Mouse (Mus musculus): ENCODE results near the gene Creb5. TPM values are rescaled to one million over a fixed set of nuclear protein-coding genes. Genes with fewer than 3 reads are reported as not detected.

Gene Creb5
- polyA plus RNA-seq, 1 experiment from 2014 or later: 3.9 TPM

DNA sequence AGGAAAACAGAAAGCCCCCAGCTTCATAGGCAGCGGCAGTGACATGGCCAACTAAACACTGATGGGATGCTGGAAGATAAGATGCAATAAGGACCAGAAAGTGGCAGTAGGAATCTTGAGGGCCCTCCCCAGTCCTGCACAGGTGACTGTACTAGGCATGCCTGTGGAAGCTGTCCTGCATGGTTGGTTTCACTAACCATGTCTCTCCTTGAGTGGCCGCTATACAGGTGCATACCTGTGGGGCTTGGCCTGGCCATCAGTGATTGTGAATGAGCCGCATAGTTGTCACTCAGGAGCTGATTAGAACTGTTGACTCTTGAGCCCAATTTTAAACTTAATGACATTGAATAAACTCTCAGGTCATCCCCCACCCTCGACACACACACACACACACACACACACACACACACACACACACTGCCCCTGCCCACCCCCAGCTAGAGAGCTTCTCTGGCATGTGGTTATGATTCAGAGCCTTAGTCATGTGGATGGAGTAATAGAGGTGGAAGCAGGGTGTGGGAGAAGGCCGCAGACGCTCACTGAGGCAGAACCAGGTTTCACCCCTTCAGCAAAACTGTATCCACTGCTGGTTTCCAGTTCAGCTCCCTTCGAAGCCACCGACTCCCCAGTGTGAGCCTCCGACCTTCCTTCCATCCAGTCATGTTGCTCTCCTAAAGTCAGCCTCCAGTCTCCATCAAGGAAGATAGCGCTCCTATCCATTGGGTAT is 419.7 kb downstream of the Creb5 start:
- Histone ChIP-seq H3K4me1 (replicated peaks) (no peaks in the 10 kb centered on the region), H3K9me3 (no peaks in the 10 kb centered on the region), H3K27me3 (no peaks in the 10 kb centered on the region), H3K4me3 (no peak overlapping the region), H3K36me3 (no peaks in the 10 kb centered on the region), H3K4me2 (no peak overlapping the region), H3K9ac (no peak overlapping the region), H3K27ac (replicated peaks) (no peak overlapping the region)
- no peak for ATAC-seq (ENCODE audit: low FRiP score, low read depth)
- WGBS: 92% methylated on average over 10 of the region's 10 CpGs

DNA sequence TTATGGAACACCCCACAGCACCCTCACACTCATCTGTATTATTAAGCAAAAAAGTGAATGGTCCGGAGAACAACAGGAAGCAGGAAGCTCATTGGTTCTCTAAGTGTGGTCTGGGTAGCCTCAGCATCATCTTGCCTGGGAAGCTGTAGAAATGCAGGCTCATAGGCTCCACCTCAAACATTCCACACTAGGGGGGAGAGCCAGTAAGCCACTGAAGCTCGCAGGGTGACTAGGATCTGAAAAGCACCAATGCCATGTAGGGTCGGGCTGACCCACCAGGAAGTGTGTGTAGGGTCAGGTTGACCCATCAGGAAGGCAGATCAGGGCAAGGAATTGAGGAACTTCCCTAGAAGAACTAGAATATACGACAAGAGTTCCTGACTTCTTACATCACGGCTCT is 420.7 kb downstream of the Creb5 start:
- Histone ChIP-seq H3K4me3 (no peak overlapping the region), H3K9ac (no peak overlapping the region), H3K36me3 (no peaks in the 10 kb centered on the region), H3K4me1 (replicated peaks) (no peaks in the 10 kb centered on the region), H3K27me3 (no peaks in the 10 kb centered on the region), H3K4me2 (no peak overlapping the region), H3K9me3 (no peaks in the 10 kb centered on the region), H3K27ac (replicated peaks) (no peak overlapping the region)
- WGBS: 75% methylated on average over 5 of the region's 5 CpGs
- ATAC-seq (ENCODE audit: low FRiP score, low read depth): no peak

DNA sequence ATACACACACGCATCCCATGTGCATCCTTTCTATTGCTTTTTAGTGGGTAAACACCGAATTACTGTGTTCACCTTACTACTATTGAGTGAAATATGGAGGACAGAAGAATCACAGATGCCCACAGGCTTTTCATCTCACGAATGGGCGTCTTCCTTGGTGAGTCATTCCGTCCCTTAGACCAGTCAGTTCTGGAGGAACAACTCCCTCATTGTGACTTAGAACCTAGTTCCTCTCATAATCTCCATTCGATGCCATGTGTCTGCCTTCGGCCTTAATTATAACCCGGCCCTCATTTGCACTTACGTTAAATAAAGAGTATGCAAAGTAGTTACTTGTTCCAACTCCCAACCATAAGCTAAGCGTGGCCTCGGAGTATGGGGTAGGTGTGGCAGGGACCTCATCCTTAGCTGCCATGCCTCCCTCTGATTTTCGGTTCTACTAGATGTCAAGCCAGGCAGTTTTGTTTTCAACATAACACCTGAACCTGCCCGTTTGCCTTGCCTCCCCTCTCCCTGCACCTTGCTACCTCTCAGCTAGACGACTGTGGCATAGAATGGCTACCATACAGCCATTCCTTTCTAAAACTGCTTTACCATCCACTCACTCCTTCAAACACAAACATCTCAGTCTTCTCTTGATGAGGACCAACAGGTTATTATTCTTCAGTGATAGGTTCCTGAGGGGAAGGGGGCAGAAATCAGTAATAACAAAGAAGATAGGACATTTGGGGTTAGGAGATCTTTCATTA is 422.8 kb downstream of the Creb5 start:
- H3K4me1 ChIP-seq (replicated peaks): no peaks in the 10 kb centered on the region
- no peak overlapping the region for H3K4me2 ChIP-seq
- no peak overlapping the region for H3K4me3 ChIP-seq
- no peaks in the 10 kb centered on the region for H3K9me3 ChIP-seq
- no peaks in the 10 kb centered on the region for H3K27me3 ChIP-seq
- WGBS: 87% methylated on average over 14 of the region's 14 CpGs
- no peaks in the 10 kb centered on the region for H3K36me3 ChIP-seq
- no peak for ATAC-seq (ENCODE audit: low FRiP score, low read depth)
- no peak overlapping the region for H3K9ac ChIP-seq
- no peak overlapping the region for H3K27ac ChIP-seq (replicated peaks)

DNA sequence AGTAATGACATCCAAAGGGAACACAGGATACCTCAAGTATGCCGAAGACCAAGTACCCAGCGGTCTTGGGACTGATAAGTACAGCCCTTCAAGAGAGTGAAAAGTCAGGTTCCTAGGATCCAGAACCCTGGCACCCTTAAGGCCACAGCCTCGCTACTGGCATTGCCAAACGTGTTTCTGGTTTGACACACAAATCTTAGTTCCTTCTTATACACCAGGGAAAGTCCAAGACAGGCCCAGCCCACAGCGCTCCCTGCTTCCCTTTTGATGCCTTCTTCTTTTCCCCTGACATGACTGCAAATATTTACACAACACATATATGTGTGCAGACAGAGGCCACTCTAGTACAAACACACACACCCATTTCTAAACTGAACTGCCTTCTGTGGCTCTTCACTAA is 423.5 kb downstream of the Creb5 start:
- Histone ChIP-seq H3K27me3 (no peaks in the 10 kb centered on the region), H3K9ac (no peak overlapping the region), H3K27ac (replicated peaks) (no peak overlapping the region), H3K4me3 (no peak overlapping the region), H3K4me2 (no peak overlapping the region), H3K9me3 (no peaks in the 10 kb centered on the region), H3K36me3 (no peaks in the 10 kb centered on the region), H3K4me1 (replicated peaks) (no peaks in the 10 kb centered on the region)
- WGBS: 95% methylated on average over 5 of the region's 5 CpGs
- no peak for ATAC-seq (ENCODE audit: low FRiP score, low read depth)

DNA sequence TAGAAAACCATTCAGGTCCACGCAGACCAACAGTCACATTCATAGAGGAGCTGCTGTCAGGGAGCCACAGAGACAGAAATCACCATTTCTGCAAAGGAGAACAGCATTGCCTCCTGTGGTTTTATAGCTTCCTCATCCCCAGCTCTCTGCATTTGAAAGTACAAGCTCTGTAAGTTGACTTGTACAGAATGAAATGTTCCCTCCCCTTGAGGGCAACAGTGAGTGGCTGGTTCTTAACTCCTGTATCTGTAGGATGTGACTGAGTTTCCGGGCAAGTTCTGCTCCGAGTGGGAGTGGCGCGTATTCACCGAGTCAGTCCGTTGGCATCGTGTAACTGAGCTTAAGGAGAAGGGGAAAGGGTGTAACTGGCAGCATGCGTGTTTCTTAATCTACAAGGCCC is 426.1 kb downstream of the Creb5 start:
- Histone ChIP-seq H3K4me2 (no peak overlapping the region), H3K4me1 (replicated peaks) (no peaks in the 10 kb centered on the region), H3K27ac (replicated peaks) (no peak overlapping the region), H3K4me3 (no peak overlapping the region), H3K36me3 (no peaks in the 10 kb centered on the region), H3K9me3 (no peaks in the 10 kb centered on the region), H3K9ac (no peak overlapping the region), H3K27me3 (no peaks in the 10 kb centered on the region)
- 65% methylated on average over 9 of the region's 9 CpGs for WGBS
- no peak for ATAC-seq (ENCODE audit: low FRiP score, low read depth)

DNA sequence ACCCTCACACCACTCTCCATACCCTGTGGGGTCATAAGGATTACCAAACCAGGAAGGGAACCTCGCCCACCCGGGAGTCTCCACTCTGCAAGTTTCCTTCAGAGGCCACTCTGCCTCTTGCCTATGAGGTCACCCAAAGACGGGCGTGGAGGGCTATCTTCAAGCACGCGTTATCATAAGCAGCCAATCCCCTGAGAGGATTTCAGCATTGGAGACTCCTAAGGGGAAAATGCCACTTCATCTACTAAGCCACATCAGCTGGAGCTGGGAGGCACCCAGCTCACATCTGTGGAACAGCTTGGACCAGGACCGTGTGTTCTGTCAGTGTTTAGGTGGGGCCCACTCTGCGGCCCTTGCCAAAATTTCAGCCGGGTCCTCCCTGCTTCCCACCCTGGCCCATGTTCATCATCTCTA is 427.8 kb downstream of the Creb5 start:
- no peak for ATAC-seq (ENCODE audit: low FRiP score, low read depth)
- H3K9me3 ChIP-seq: no peaks in the 10 kb centered on the region
- H3K27me3 ChIP-seq: no peaks in the 10 kb centered on the region
- 94% methylated on average over 9 of the region's 9 CpGs for WGBS
- no peak overlapping the region for H3K27ac ChIP-seq (replicated peaks)
- H3K9ac ChIP-seq: no peak overlapping the region
- H3K36me3 ChIP-seq: no peaks in the 10 kb centered on the region
- no peak overlapping the region for H3K4me2 ChIP-seq
- H3K4me3 ChIP-seq: no peak overlapping the region
- H3K4me1 ChIP-seq (replicated peaks): no peaks in the 10 kb centered on the region

DNA sequence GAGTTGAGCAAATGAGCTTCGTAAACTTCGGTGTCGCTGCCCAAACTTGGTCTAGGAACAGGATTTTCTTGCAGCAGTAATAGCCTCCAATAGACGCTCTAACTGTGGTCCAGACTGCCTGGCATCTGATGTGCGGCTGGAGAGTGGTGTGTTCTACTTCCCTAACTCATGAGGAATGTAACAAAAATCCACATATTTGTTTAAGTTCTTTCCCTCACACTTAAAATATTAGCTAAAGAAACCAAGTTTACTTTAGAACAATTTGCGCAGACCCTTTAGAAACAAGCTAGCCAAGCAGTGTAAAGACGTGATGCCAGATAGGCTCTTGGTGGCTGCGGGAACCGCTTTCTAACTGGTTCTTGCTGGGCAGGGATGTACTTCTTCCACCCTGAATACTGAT is 428.9 kb downstream of the Creb5 start:
- ATAC-seq (ENCODE audit: low FRiP score, low read depth): no peak
- Histone ChIP-seq H3K4me1 (replicated peaks) (no peaks in the 10 kb centered on the region), H3K36me3 (no peaks in the 10 kb centered on the region), H3K27me3 (no peaks in the 10 kb centered on the region), H3K4me2 (no peak overlapping the region), H3K9me3 (no peaks in the 10 kb centered on the region), H3K27ac (replicated peaks) (no peak overlapping the region), H3K9ac (no peak overlapping the region), H3K4me3 (no peak overlapping the region)
- 91% methylated on average over 9 of the region's 9 CpGs for WGBS

DNA sequence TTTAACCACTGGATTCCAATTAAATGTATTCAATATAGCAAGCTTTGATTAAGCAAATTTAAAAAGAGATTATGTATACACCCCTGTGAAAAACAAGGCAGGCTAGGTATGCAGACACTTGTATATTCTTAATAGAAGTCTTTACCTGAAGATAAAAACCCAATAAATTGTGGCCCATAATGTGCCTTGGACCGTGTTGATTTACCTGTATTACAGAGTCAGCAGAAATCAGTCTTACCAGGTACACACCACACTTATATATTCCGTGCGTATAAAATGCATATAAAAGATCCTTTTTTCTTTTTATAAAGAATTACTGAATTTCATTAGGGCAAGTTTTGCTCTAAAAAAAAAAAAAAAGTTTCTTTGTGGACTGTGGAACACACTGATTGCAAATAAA is 432.9 kb downstream of the Creb5 start:
- H3K27ac ChIP-seq (replicated peaks): no peak overlapping the region
- no peak for ATAC-seq (ENCODE audit: low FRiP score, low read depth)
- no peaks in the 10 kb centered on the region for H3K9me3 ChIP-seq
- no peak overlapping the region for H3K9ac ChIP-seq
- 92% methylated on average over 3 of the region's 3 CpGs for WGBS
- no peak overlapping the region for H3K4me2 ChIP-seq
- no peaks in the 10 kb centered on the region for H3K4me1 ChIP-seq (replicated peaks)
- H3K27me3 ChIP-seq: 0 out of 2 replicates have a peak, but pooled peaks cover 3% of the 10 kb centered on the region
- H3K36me3 ChIP-seq: no peaks in the 10 kb centered on the region
- H3K4me3 ChIP-seq: no peak overlapping the region

DNA sequence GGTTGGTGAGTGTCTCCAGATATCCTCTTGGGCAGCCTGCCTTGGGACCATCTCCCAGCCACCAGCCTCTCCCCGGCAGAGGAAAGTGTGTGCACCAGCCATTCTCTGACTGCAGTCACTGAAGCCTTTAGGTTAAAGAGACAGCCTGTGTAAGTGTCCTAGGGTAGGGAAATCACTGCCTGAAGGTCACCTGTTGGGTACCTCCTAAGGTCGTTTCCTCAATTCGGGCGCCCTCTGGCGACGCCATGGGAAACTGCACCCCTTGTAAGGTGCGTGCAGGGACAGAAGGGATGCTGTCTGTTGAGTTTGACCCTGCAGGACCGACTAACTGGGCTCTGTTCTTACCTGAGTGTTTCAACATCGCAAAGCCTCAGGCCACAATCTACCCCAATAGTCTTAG is 434.5 kb downstream of the Creb5 start:
- Histone ChIP-seq H3K4me2 (no peak overlapping the region), H3K4me1 (replicated peaks) (no peaks in the 10 kb centered on the region), H3K27me3 (0 out of 2 replicates have a peak, but pooled peaks cover 3% of the 10 kb centered on the region), H3K9ac (no peak overlapping the region), H3K27ac (replicated peaks) (no peak overlapping the region), H3K4me3 (no peak overlapping the region), H3K9me3 (no peaks in the 10 kb centered on the region), H3K36me3 (no peaks in the 10 kb centered on the region)
- WGBS: 13% methylated on average over 9 of the region's 9 CpGs
- peak; percentile 56; the same call in 1 of the 2 replicates for ATAC-seq (ENCODE audit: low FRiP score, low read depth)

DNA sequence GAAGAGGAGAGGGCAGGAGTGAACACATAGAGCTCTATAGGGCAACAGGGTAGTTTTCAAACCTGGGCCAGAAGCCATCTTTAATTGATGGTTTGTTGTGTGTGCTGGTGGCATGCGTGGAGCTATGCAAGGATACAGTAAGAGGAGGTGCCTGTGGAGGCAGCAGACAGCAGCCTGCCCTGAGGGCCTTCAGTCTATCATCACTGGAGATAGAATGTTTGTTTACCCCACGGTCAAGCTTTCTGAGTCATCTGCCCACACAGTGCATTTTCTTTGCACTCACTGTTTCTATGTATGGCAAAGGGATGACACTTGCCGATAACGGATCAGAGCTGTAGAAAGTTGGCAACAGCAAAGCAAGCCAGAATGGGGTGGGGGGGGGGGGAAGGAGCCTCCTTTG is 435.6 kb downstream of the Creb5 start:
- Histone ChIP-seq H3K27ac (replicated peaks) (no peak overlapping the region), H3K4me3 (no peak overlapping the region), H3K36me3 (no peaks in the 10 kb centered on the region), H3K9me3 (no peaks in the 10 kb centered on the region), H3K9ac (no peak overlapping the region), H3K4me2 (no peak overlapping the region), H3K27me3 (0 out of 2 replicates have a peak, but pooled peaks cover 3% of the 10 kb centered on the region), H3K4me1 (replicated peaks) (no peaks in the 10 kb centered on the region)
- WGBS: 89% methylated on average over 4 of the region's 4 CpGs
- ATAC-seq (ENCODE audit: low FRiP score, low read depth): no peak

DNA sequence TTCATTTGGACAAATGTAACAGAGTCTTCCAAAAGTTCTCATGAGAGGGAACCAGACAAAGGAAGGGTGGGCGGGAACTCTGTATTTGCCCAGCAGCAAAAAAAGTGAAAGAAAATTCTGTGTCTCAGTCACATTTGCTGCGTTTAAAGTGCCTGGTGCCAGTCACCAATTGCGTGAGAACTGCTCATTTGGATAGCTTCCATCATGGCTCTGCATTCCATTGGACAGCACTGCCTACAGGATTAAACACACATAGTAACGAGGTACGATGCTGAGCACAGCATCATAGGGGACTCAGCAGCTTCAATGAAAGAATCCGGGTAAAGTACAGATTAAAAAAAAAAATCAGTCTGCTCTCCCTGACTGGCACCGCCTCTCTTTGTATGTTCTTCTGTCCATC is 443.4 kb downstream of the Creb5 start:
- no peaks in the 10 kb centered on the region for H3K36me3 ChIP-seq
- no peaks in the 10 kb centered on the region for H3K9me3 ChIP-seq
- no peak overlapping the region for H3K27ac ChIP-seq (replicated peaks)
- WGBS: 62% methylated on average over 7 of the region's 7 CpGs
- no peaks in the 10 kb centered on the region for H3K27me3 ChIP-seq
- H3K4me1 ChIP-seq (replicated peaks): no peaks in the 10 kb centered on the region
- ATAC-seq (ENCODE audit: low FRiP score, low read depth): no peak
- H3K9ac ChIP-seq: no peak overlapping the region
- H3K4me3 ChIP-seq: no peak overlapping the region
- no peak overlapping the region for H3K4me2 ChIP-seq

DNA sequence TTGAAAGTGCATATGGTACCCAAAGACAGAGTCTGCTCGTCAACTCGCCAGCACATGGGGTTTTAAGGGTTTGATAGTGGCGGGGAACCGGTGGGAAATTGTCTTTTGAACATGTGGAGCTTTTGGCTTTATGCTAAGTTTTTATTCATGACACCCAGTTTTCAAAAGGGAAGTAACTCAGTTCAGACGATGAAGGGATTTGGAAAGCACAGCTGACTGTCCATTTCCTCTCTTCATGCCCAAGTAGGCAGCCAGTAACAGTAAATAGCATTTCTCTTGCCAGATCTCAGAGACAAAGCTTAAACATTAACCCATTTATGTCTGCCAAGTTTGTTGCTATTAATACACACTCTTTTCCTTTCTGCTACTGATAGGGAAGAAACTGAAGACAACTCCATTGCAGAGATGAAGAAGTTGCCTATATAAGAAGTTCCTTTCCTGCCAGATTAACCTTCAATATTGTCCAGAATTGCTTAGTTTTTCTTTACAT is 444.0 kb downstream of the Creb5 start:
- Histone ChIP-seq H3K4me1 (replicated peaks) (no peaks in the 10 kb centered on the region), H3K36me3 (no peaks in the 10 kb centered on the region), H3K27me3 (no peaks in the 10 kb centered on the region), H3K9me3 (no peaks in the 10 kb centered on the region), H3K4me2 (no peak overlapping the region), H3K9ac (no peak overlapping the region), H3K27ac (replicated peaks) (no peak overlapping the region), H3K4me3 (no peak overlapping the region)
- ATAC-seq (ENCODE audit: low FRiP score, low read depth): no peak
- 75% methylated on average over 5 of the region's 5 CpGs for whole genome bisulfite sequencing

Data from hindbrain, embryonic 15.5 days (tissue).